32 mouse cellular contexts compared by ENCODE assay signal in the genomic region with DNA sequence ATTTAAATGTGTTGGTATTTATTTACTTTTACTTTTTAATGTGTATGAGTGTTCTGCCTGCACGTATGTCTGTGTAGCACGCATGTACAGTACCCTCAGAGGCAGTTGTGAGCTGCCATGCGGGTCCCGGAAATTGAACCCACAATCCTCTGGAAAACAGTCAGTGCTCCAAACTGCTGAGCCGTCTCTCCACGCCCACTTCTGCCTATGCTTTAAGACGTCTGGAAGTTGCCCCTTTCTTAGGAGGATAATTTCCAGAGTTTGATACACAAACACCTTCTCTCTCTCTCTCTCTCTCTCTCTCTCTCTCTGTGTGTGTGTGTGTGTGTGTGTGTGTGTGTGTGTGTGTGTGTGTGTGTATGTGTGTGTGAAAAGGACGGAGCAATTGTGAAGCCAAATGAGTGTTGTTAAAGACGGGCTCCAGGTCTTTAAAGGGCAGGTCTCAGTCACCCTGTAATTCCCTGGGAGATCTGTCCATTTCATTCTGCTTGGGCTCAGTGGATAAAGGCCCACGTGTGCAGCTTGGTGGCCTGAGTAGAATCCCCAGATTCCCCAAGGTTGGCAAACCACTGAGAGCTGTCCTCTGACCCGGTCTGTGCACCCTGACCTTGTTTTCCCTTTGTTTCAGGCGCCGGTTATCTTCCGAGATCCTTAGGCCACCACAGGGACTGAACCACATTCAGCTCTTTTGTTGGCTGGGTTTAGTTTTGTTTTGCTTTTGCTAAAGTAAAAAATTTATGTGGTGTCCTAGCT. TPM values are rescaled to one million over a fixed set of nuclear protein-coding genes. Genes with fewer than 3 reads are reported as not detected.
DNase-seq lines count a peak whose midpoint lies in the region; ATAC-seq and TF ChIP-seq lines count a peak whose summit lies in the region.
"Had no signal": no experiment of that assay in that cellular context is flagged by ENCODE, and none has a peak within 500 bp of the region (broad histone marks: within the 10 kb centered on the region; RNA-seq: fewer than 3 reads in every experiment).

No protein-coding gene starts in this region.

- 0 out of 2 replicates have a peak overlapping the region, but pooled peaks have one; percentile 11 for H3K27ac ChIP-seq in liver, adult 2 months (replicated peaks; ENCODE audit: insufficient read depth, low read depth, low read length)
- peak overlapping the region; percentile 50; the same call in 1 of the 2 replicates for H3K27ac ChIP-seq in liver, embryonic 13.5 days
- no peak overlapping the region for H3K27ac ChIP-seq in kidney, embryonic 15.5 days
- H3K27ac ChIP-seq: embryonic facial prominence, embryonic 10.5 days; hindbrain, embryonic 14.5 days; kidney, postnatal 0 days; limb, embryonic 13.5 days; midbrain, embryonic 12.5 days had no signal

- peak; percentile 48 for DNase-seq in embryo, embryonic 10 days (ENCODE audit: low spot score)
- no peak for DNase-seq in embryo, embryonic 10.5 days (ENCODE audit: low spot score)
- DNase-seq in liver, adult 2 months (ENCODE audit: extremely low read depth, low read depth, low spot score), result no peak
- DNase-seq in liver (no peak), R1 (ENCODE audit: low read depth, low spot score) (peak; percentile 69)
- no peak for DNase-seq in liver, embryonic 13.5 days
- no peak for DNase-seq in adrenal gland, postnatal 25 days
- DNase-seq: cerebellum, adult 8-10 months; forebrain, postnatal 0 days; gastrocnemius, postnatal 14 days; heart, adult 18-20 months; heart, postnatal 36 days; kidney, adult 11 months; layer of hippocampus, adult 9-11 months; lung, adult 18-20 months; right cerebral cortex, postnatal 25 days had no signal

- H3K79me2 ChIP-seq in liver, adult 2 months (ENCODE audit: control insufficient read depth, insufficient read depth, low read length), result no peaks in the 10 kb centered on the region

- ATAC-seq in liver, embryonic 13.5 days (ENCODE audit: low read depth), result no peak
- no peak for ATAC-seq in kidney, embryonic 15.5 days (replicated peaks; ENCODE audit: low FRiP score)
- ATAC-seq: activated CD4-positive, CD25-positive, alpha-beta regulatory T cell, adult 4 months; forebrain, postnatal 0 days; Patski had no signal

- H3K9ac ChIP-seq in liver, adult 2 months (ENCODE audit: low read depth, low read length), result no peak overlapping the region
- H3K9ac ChIP-seq in liver, embryonic 13.5 days, result no peak overlapping the region
- H3K9ac ChIP-seq in kidney, embryonic 15.5 days, result no peak overlapping the region
- H3K9ac ChIP-seq: forebrain, postnatal 0 days; hindbrain, embryonic 14.5 days; limb, embryonic 13.5 days; midbrain, embryonic 12.5 days had no signal

- H3K27me3 ChIP-seq in liver, adult 2 months (ENCODE audit: control insufficient read depth, insufficient read depth, low read length), result no peaks in the 10 kb centered on the region
- H3K27me3 ChIP-seq in liver, embryonic 13.5 days, result no peaks in the 10 kb centered on the region
- H3K27me3 ChIP-seq in kidney, embryonic 15.5 days, result no peaks in the 10 kb centered on the region
- H3K27me3 ChIP-seq: limb, embryonic 13.5 days; midbrain, embryonic 12.5 days; Patski had no signal

- TF ChIP-seq POLR2A in liver, adult 2 months (IDR thresholded peaks at IDR 0.05; ENCODE audit: extremely low read depth, insufficient read depth, low read length), result no peak

- no peak overlapping the region for H3K4me2 ChIP-seq in liver, embryonic 13.5 days
- H3K4me2 ChIP-seq in kidney, embryonic 15.5 days, result no peak overlapping the region
- H3K4me2 ChIP-seq: hindbrain, embryonic 14.5 days; midbrain, embryonic 12.5 days had no signal

- no peaks in the 10 kb centered on the region for H3K9me3 ChIP-seq in liver, embryonic 13.5 days (replicated peaks)
- H3K9me3 ChIP-seq in kidney, embryonic 15.5 days (replicated peaks), result no peaks in the 10 kb centered on the region
- H3K9me3 ChIP-seq: embryonic facial prominence, embryonic 10.5 days; limb, embryonic 13.5 days; midbrain, embryonic 12.5 days had no signal

- H3K4me3 ChIP-seq in liver, adult 2 months (ENCODE audit: insufficient read depth, low read depth, low read length), result no peak overlapping the region
- no peak overlapping the region for H3K4me3 ChIP-seq in liver, embryonic 13.5 days (replicated peaks)
- H3K4me3 ChIP-seq in kidney, embryonic 15.5 days (replicated peaks), result no peak overlapping the region
- H3K4me3 ChIP-seq: limb, embryonic 13.5 days; midbrain, embryonic 12.5 days had no signal

- H3K4me1 ChIP-seq in liver, adult 2 months (ENCODE audit: control insufficient read depth, insufficient read depth, low read length), result no peaks in the 10 kb centered on the region; the same call in 1 of the 2 replicates
- peaks cover 20% of the 10 kb centered on the region for H3K4me1 ChIP-seq in liver, embryonic 13.5 days (replicated peaks)
- peaks cover 14% of the 10 kb centered on the region for H3K4me1 ChIP-seq in kidney, embryonic 15.5 days
- H3K4me1 ChIP-seq: limb, embryonic 13.5 days; midbrain, embryonic 12.5 days had no signal

- WGBS in liver, adult 2 months, result 51% methylated on average over 14 of the region's 14 CpGs
- 54% methylated on average over 14 of the region's 14 CpGs for WGBS in liver, embryonic 13.5 days (ENCODE audit: insufficient replicate concordance)
- 56% methylated on average over 14 of the region's 14 CpGs for WGBS in kidney, embryonic 15.5 days

- no peaks in the 10 kb centered on the region for H3K36me3 ChIP-seq in liver, adult 2 months (ENCODE audit: control insufficient read depth, insufficient read depth, low read length)
- H3K36me3 ChIP-seq in liver, embryonic 13.5 days, result no peaks in the 10 kb centered on the region
- no peaks in the 10 kb centered on the region for H3K36me3 ChIP-seq in kidney, embryonic 15.5 days
- H3K36me3 ChIP-seq: embryonic facial prominence, embryonic 10.5 days; limb, embryonic 13.5 days; midbrain, embryonic 12.5 days had no signal

- no peak for TF ChIP-seq CTCF in liver, adult 2 months (IDR thresholded peaks at IDR 0.05; ENCODE audit: low read depth, low read length)

RNA-seq across cellular contexts. Expression of gene Spats2, which starts 11.2 kb away (rescaled TPM):
- total RNA-seq in liver, adult 2 months (2014; rRNA removed), result 2.7 and 3.2 TPM in 2 replicates
- 2.5 and 2.9 TPM in 2 replicates for polyA plus RNA-seq in liver, adult 2 months (2012; rRNA removed)
- 11.5 and 14.4 TPM in 2 replicates for polyA plus RNA-seq in liver, embryonic 13.5 days (2015; fragmentation: Nextera tagmentation; extraction: Ambion mirVana)
- total RNA-seq in adrenal gland, postnatal 25 days (2021), result 18.7 and 19.6 TPM in 2 replicates
- polyA plus RNA-seq in kidney, embryonic 15.5 days (2015; fragmentation: Nextera tagmentation; extraction: Ambion mirVana), result 47.1 and 50.5 TPM in 2 replicates
- total RNA-seq: megakaryocyte, adult 5-6 weeks; monocyte, adult 5-6 weeks; neutrophil, adult 5-6 weeks had no signal
- polyA plus RNA-seq: activated CD4-positive, CD25-positive, alpha-beta regulatory T cell, adult 4 months had no signal

RNA-seq across cellular contexts. Expression of gene Dnajc22, which starts 21.5 kb away (rescaled TPM):
- 146 and 151 TPM in 2 replicates for total RNA-seq in liver, adult 2 months (2014; rRNA removed)
- polyA plus RNA-seq in liver, adult 2 months (2012; rRNA removed), result 119 and 120 TPM in 2 replicates
- 14.6 and 16.9 TPM in 2 replicates for polyA plus RNA-seq in liver, embryonic 13.5 days (2015; fragmentation: Nextera tagmentation; extraction: Ambion mirVana)
- total RNA-seq in adrenal gland, postnatal 25 days (2021), result 1.9 and 3.8 TPM in 2 replicates
- 8.6 and 8.8 TPM in 2 replicates for polyA plus RNA-seq in kidney, embryonic 15.5 days (2015; fragmentation: Nextera tagmentation; extraction: Ambion mirVana)
- total RNA-seq: left cerebral cortex, adult 18-20 months; monocyte, adult 5-6 weeks; neutrophil, adult 5-6 weeks had no signal
- polyA plus RNA-seq: activated CD4-positive, CD25-positive, alpha-beta regulatory T cell, adult 4 months had no signal

RNA-seq across cellular contexts. Expression of gene C1ql4, which starts 26.9 kb away (rescaled TPM):
- total RNA-seq in liver, adult 2 months (2014; rRNA removed), result not detected in 2 replicates
- polyA plus RNA-seq in liver, adult 2 months (2012; rRNA removed), result 0.10 and 0.11 TPM in 2 replicates
- not detected in 2 replicates for polyA plus RNA-seq in liver, embryonic 13.5 days (2015; fragmentation: Nextera tagmentation; extraction: Ambion mirVana)
- not detected in 2 replicates for total RNA-seq in adrenal gland, postnatal 25 days (2021)
- 0.72 and 1.1 TPM in 2 replicates for polyA plus RNA-seq in kidney, embryonic 15.5 days (2015; fragmentation: Nextera tagmentation; extraction: Ambion mirVana)
- total RNA-seq: gastrocnemius, postnatal 14 days; heart, adult 18-20 months; heart, postnatal 36 days; left cerebral cortex, adult 18-20 months; left cerebral cortex, postnatal 25 days; megakaryocyte, adult 5-6 weeks; monocyte, adult 5-6 weeks; neutrophil, adult 5-6 weeks had no signal
- polyA plus RNA-seq: activated CD4-positive, CD25-positive, alpha-beta regulatory T cell, adult 4 months; large intestine, adult 2 months; limb, embryonic 13.5 days; spleen, adult 2 months; urinary bladder, adult 2 months had no signal

RNA-seq across cellular contexts. Expression of gene Troap, which starts 40.1 kb away (rescaled TPM):
- total RNA-seq in liver, adult 2 months (2014; rRNA removed), result 0.34 TPM in 1 of 2 replicates, not detected in the other
- polyA plus RNA-seq in liver, adult 2 months (2012; rRNA removed), result not detected in 2 replicates
- 14.5 and 18.9 TPM in 2 replicates for polyA plus RNA-seq in liver, embryonic 13.5 days (2015; fragmentation: Nextera tagmentation; extraction: Ambion mirVana)
- 4.3 and 5.6 TPM in 2 replicates for total RNA-seq in adrenal gland, postnatal 25 days (2021)
- 33.8 and 39.4 TPM in 2 replicates for polyA plus RNA-seq in kidney, embryonic 15.5 days (2015; fragmentation: Nextera tagmentation; extraction: Ambion mirVana)
- total RNA-seq: left cerebral cortex, adult 18-20 months; monocyte, adult 5-6 weeks had no signal

RNA-seq across cellular contexts. Expression of gene Prph, which starts 59.5 kb away (rescaled TPM):
- total RNA-seq in liver, adult 2 months (2014; rRNA removed), result 0.07 and 0.09 TPM in 2 replicates
- polyA plus RNA-seq in liver, adult 2 months (2012; rRNA removed), result 0.09 and 0.39 TPM in 2 replicates
- 0.54 and 0.62 TPM in 2 replicates for polyA plus RNA-seq in liver, embryonic 13.5 days (2015; fragmentation: Nextera tagmentation; extraction: Ambion mirVana)
- 0.52 and 2.2 TPM in 2 replicates for total RNA-seq in adrenal gland, postnatal 25 days (2021)
- polyA plus RNA-seq in kidney, embryonic 15.5 days (2015; fragmentation: Nextera tagmentation; extraction: Ambion mirVana), result 5.9 and 12.6 TPM in 2 replicates
- total RNA-seq: megakaryocyte, adult 5-6 weeks; monocyte, adult 5-6 weeks; neutrophil, adult 5-6 weeks had no signal
- polyA plus RNA-seq: activated CD4-positive, CD25-positive, alpha-beta regulatory T cell, adult 4 months had no signal

Comparison
In these comparisons a context has a peak if more than half of its experiments do, and no peak if none do; other contexts are left out.
1. DNase-seq: peak in embryo, embryonic 10 days (single experiment) and R1 (single experiment); none in embryo, embryonic 10.5 days (single experiment), liver, adult 2 months (single experiment), liver (single experiment), liver, embryonic 13.5 days (single experiment) and adrenal gland, postnatal 25 days (single experiment).